Mouse (Mus musculus) inflammation-experienced regulatory T-cells, adult 6 months (primary cell): ENCODE data around the gene St6galnac4. TPM values are rescaled to one million over a fixed set of nuclear protein-coding genes. Genes with fewer than 3 reads are reported as not detected.
A peak's percentile ranks its signal among the peaks of the same experiment; 100 is the strongest.

Experiments used
- ATAC-seq: one replicate; pipeline ENCODE4 v1.8.0; 2017
- polyA plus RNA-seq, 3 experiments: library from polyadenylated mRNA; unstranded; fragments of 100-300 nt; shearing (Covaris generic); gene quantifications; one replicate each; pipeline ENCODE4 v1.2.1; 2017

Gene St6galnac4
- polyA plus RNA-seq, 3 experiments from 2014 or later = 31.5 to 42.6 (median 33.5) TPM

- ATAC-seq = no peak
Observed at GRCm38 (mm10) chr2:32572196-32572595, 14.7 kb upstream of the St6galnac4 start.

- ATAC-seq = no peak
Observed at GRCm38 (mm10) chr2:32574497-32574896, 12.4 kb upstream of the St6galnac4 start, which contains the start of gene Pip5kl1. Gene Pip5kl1 (plus strand): TSS chr2:32574797.

- peak; percentile 54 for ATAC-seq
Observed at GRCm38 (mm10) chr2:32574901-32575585, 11.9 kb upstream of the St6galnac4 start.

- ATAC-seq = peak; percentile 62
Observed at GRCm38 (mm10) chr2:32575586-32576160, 11.2 kb upstream of the St6galnac4 start, which contains the start of gene 9430097D07Rik. Gene 9430097D07Rik (minus strand): TSS chr2:32575684.

GRCm38 (mm10) chr2:32576532-32576931 lies 10.4 kb upstream of the St6galnac4 start:
- ATAC-seq = no peak

- ATAC-seq = no peak
Observed at GRCm38 (mm10) chr2:32578146-32579046, 8.5 kb upstream of the St6galnac4 start.

GRCm38 (mm10) chr2:32581450-32582095 lies 5.3 kb upstream of the St6galnac4 start:
- no peak for ATAC-seq

- peak; percentile 54 for ATAC-seq
Observed at GRCm38 (mm10) chr2:32582830-32583799, 3.8 kb upstream of the St6galnac4 start.

- ATAC-seq = no peak
Observed at GRCm38 (mm10) chr2:32585149-32585714, 1.7 kb upstream of the St6galnac4 start.

GRCm38 (mm10) chr2:32587731-32588321 lies 931 bp downstream of the St6galnac4 start:
- ATAC-seq = peak; percentile 33

GRCm38 (mm10) chr2:32589213-32589795 lies 2.4 kb downstream of the St6galnac4 start:
- no peak for ATAC-seq

GRCm38 (mm10) chr2:32590224-32590623 lies 3.3 kb downstream of the St6galnac4 start:
- ATAC-seq = no peak

- ATAC-seq = no peak
Observed at GRCm38 (mm10) chr2:32591249-32591648, 4.4 kb downstream of the St6galnac4 start.

- no peak for ATAC-seq
Observed at GRCm38 (mm10) chr2:32596725-32597124, 9.8 kb downstream of the St6galnac4 start.

- ATAC-seq = no peak
Observed at GRCm38 (mm10) chr2:32597248-32597647, 10.4 kb downstream of the St6galnac4 start.

GRCm38 (mm10) chr2:32597699-32598098 lies 10.8 kb downstream of the St6galnac4 start:
- ATAC-seq = no peak

GRCm38 (mm10) chr2:32598506-32598905 lies 11.6 kb downstream of the St6galnac4 start:
- ATAC-seq = no peak

GRCm38 (mm10) chr2:32599409-32599808 lies 12.5 kb downstream of the St6galnac4 start, which contains the start of gene St6galnac6:
Gene St6galnac6 (plus strand): TSS chr2:32599709.
- ATAC-seq = no peak

GRCm38 (mm10) chr2:32601417-32602065 lies 14.6 kb downstream of the St6galnac4 start:
- ATAC-seq = peak; percentile 58
